Mouse (Mus musculus): ENCODE measurements around the gene Gm30083.

DNA sequence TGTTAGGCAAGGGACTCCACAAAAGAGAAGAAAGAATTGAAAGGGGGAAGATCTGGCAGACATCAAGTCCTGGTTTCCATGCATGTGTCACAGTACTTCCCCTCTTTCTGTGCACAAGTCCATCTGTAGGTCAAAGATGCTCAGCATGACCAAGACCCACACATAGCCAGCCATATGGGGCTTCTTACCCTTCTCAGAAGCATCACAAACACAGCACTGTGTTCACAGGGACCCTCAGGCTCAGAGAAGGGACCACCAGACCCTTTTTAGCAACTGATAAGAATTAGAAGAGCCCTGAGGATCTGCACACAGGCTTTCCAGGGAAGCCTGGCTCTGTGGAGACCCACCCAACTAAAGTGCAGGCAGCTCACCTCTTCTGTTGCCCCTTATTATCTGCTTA, 14.9 kb downstream of the Gm30083 start:
- TF ChIP-seq POLR2A (IDR thresholded peaks at IDR 0.05; ENCODE audit: insufficient read depth, low read depth, low read length): no peak
- no peak for TF ChIP-seq CTCF (IDR thresholded peaks at IDR 0.05; ENCODE audit: insufficient read depth, low read depth, low read length)
